Mouse (Mus musculus) heart, adult 2 months (tissue): ENCODE measurements around the gene A430033K04Rik. TPM values are rescaled to one million over a fixed set of nuclear protein-coding genes. Genes with fewer than 3 reads are reported as not detected.

Experiments used
- DNase-seq, 2 experiments: peaks; one replicate each; pipeline ENCODE4 v3.0.0; 2021
- H3K27ac ChIP-seq: fragments of 200-600 bp; 2 replicates; pipeline ENCODE4 v1.8.1; 2022
- H3K27me3 ChIP-seq: fragments of 200-500 bp; 2 replicates; pipeline ENCODE4 v1.6.1; 2012; ENCODE audit warnings: mild to moderate bottlenecking, low read length, inconsistent platforms, mixed read lengths; ENCODE audit not compliant: control insufficient read depth, insufficient read depth
- H3K36me3 ChIP-seq: fragments of 200-500 bp; 2 replicates; pipeline ENCODE4 v1.6.1; 2012; ENCODE audit warnings: low read length, inconsistent platforms; ENCODE audit not compliant: control insufficient read depth, insufficient read depth
- H3K4me1 ChIP-seq: fragments of 200-500 bp; 2 replicates; pipeline ENCODE4 v1.6.1; 2011; ENCODE audit warnings: low read length; ENCODE audit not compliant: control insufficient read depth, insufficient read depth
- H3K4me3 ChIP-seq: fragments of 200-600 bp; 2 replicates; pipeline ENCODE4 v1.8.1; 2022
- H3K79me2 ChIP-seq: fragments of 200-500 bp; replicated peaks from 2 replicates; pipeline ENCODE4 v1.6.1; 2012; ENCODE audit warnings: mild to moderate bottlenecking, inconsistent platforms, low read length, moderate library complexity, mixed read lengths; ENCODE audit not compliant: control insufficient read depth, insufficient read depth
- H3K9ac ChIP-seq: fragments of 200-500 bp; 2 replicates; pipeline ENCODE4 v1.6.1; 2012; ENCODE audit warnings: low read depth, mild to moderate bottlenecking, control low read depth, inconsistent platforms, low read length, mixed read lengths
- CTCF ChIP-seq: fragments of 200-600 bp; IDR thresholded peaks from 2 replicates; pipeline ENCODE4 v1.8.1; 2022; ENCODE audit warnings: antibody characterized with exemption, mild to moderate bottlenecking, moderate library complexity
- EP300 ChIP-seq: fragments of 200-500 bp; IDR thresholded peaks from 2 replicates; pipeline ENCODE4 v1.6.1; 2011; ENCODE audit warnings: low read depth, low read length, control low read depth; ENCODE audit not compliant: insufficient read depth
- POLR2A ChIP-seq: fragments of 200-500 bp; IDR thresholded peaks from 2 replicates; pipeline ENCODE4 v1.6.1; 2011; ENCODE audit warnings: mild to moderate bottlenecking, low read depth, low read length, control low read depth; ENCODE audit not compliant: insufficient read depth
- WGBS: fragments of 180-500 bp; shearing (Covaris S2); methylation state at CpG from one replicate; pipeline ENCODE4 v1.1.7; 2018; 5-methylcytosine and 5-hydroxymethylcytosine counted together
- intact Hi-C: fragments of 180-260 bp; cut with DNase I; formaldehyde crosslinking; loops from one replicate; pipeline ENCODE4 v1.15.1; 2025
- microRNA-seq, 2 experiments: library from miRNA; unstranded; fragments of <30 nt; microRNA quantifications; one replicate each; pipeline ENCODE4 v1.2.0; 2021
- polyA plus RNA-seq: library from polyadenylated mRNA; depleted of rRNA; stranded (reverse); fragments of >200 nt; gene quantifications from 2 replicates; pipeline ENCODE4 v1.2.3, GENCODE M21; 2012; rRNA removed
- total RNA-seq, 2 experiments: library from RNA; stranded (reverse); gene quantifications; 2 replicates each; pipeline ENCODE4 v1.2.3; 2021

A430033K04Rik gene
- total and polyA plus RNA-seq, 3 experiments: 0.98 to 4.3 (median 3.5) TPM

GRCm38 (mm10) chr5:138689254-138689653 is 66.6 kb downstream of the A430033K04Rik start:
- no peak overlapping the region for H3K27ac ChIP-seq
- 73% methylated on average over 5 of the region's 5 CpGs for WGBS
- DNase-seq: no peak
- TF ChIP-seq CTCF: no peak
- TF ChIP-seq POLR2A: no peak
- TF ChIP-seq EP300: no peak
- H3K36me3 ChIP-seq: no peaks in the 10 kb centered on the region
- intact Hi-C loops: no loop called here
- peaks cover 2% of the 10 kb centered on the region for H3K4me1 ChIP-seq
- H3K79me2 ChIP-seq: no peaks in the 10 kb centered on the region
- H3K27me3 ChIP-seq: no peaks in the 10 kb centered on the region
- no peak overlapping the region for H3K9ac ChIP-seq
- H3K4me3 ChIP-seq: no peak overlapping the region

GRCm38 (mm10) chr5:138692936-138693570 is 70.4 kb downstream of the A430033K04Rik start:
- DNase-seq: no peak
- peaks cover 5% of the 10 kb centered on the region for H3K4me1 ChIP-seq
- no peak overlapping the region for H3K9ac ChIP-seq
- no peaks in the 10 kb centered on the region for H3K79me2 ChIP-seq
- intact Hi-C loops: no loop called here
- H3K27ac ChIP-seq: no peak overlapping the region
- no peaks in the 10 kb centered on the region for H3K36me3 ChIP-seq
- TF ChIP-seq POLR2A (no peak), EP300 (no peak), CTCF (no peak)
- no peak overlapping the region for H3K4me3 ChIP-seq
- H3K27me3 ChIP-seq: no peaks in the 10 kb centered on the region

DNA sequence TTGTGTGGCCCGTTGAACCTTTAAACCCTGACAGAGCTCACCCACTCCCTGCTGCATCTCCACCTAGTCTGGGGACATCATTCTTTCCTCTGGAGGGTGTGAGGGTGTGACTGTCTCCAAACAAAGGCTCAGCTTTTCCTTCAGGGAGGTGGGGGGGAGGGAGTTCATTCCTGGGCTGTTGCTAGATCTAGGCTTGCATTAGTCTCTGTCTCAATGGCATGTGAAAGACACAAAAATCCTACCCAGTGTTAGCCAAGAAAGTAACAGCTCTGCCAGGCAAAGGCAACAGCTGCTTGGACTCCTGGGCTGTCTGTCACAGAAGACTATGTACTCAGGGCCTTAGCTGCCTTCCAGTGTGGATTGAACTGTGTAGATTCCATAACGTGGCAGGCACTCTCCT is 71.4 kb downstream of the A430033K04Rik start:
- WGBS: 40% methylated on average over 2 of the region's 2 CpGs
- intact Hi-C loops: no loop called here
- TF ChIP-seq POLR2A (no peak), CTCF (no peak), EP300 (no peak)
- H3K4me3 ChIP-seq: no peak overlapping the region
- H3K27me3 ChIP-seq: no peaks in the 10 kb centered on the region
- H3K9ac ChIP-seq: no peak overlapping the region
- H3K4me1 ChIP-seq: peaks cover 5% of the 10 kb centered on the region
- H3K27ac ChIP-seq: no peak overlapping the region
- no peaks in the 10 kb centered on the region for H3K79me2 ChIP-seq
- H3K36me3 ChIP-seq: no peaks in the 10 kb centered on the region
- no peak for DNase-seq

DNA sequence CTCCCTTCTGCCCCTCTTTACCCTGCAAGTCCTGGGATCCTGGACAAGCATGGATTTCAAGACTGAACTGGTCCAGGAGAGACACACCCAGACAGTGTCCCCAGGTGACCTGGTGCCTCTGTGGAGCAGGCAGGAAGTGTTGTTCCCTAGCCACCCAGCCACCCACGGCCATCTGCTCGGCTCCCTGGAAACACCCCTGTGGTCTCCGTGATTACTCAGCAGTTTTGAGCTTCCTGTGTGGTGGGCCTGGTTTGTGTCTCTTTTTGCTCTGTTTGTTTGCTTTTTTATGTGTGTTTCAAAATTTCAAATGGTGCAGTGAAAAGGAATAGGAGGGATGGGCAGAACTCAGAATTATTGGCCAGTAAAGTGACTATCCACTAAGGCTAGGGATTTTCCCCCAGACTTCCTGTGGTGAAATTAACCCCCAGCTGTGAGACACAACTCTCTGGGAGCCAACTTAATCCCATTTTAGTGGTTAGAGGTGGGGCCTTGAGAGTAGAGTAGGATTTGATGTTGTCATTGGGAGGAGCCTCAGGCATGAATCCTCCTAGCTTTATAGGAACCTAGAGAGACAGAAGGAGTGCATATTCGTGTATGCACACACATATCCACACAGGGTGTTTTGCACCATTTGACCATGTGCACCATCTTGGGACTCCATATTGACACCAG is 72.0 kb downstream of the A430033K04Rik start:
- no peaks in the 10 kb centered on the region for H3K27me3 ChIP-seq
- H3K4me3 ChIP-seq: no peak overlapping the region
- H3K4me1 ChIP-seq: peaks cover 5% of the 10 kb centered on the region
- intact Hi-C loops: no loop called here
- peak in 1 of 2 experiments; percentile 7 for DNase-seq
- no peak overlapping the region for H3K9ac ChIP-seq
- no peaks in the 10 kb centered on the region for H3K79me2 ChIP-seq
- no peak overlapping the region for H3K27ac ChIP-seq
- no peak for TF ChIP-seq EP300
- no peak for TF ChIP-seq CTCF
- TF ChIP-seq POLR2A: no peak
- 45% methylated on average over 4 of the region's 4 CpGs for WGBS
- no peaks in the 10 kb centered on the region for H3K36me3 ChIP-seq

GRCm38 (mm10) chr5:138697466-138697865 is 74.8 kb downstream of the A430033K04Rik start:
- WGBS: 45% methylated on average over 6 of the region's 6 CpGs
- Histone ChIP-seq H3K79me2 (no peaks in the 10 kb centered on the region), H3K27me3 (no peaks in the 10 kb centered on the region), H3K4me1 (peaks cover 5% of the 10 kb centered on the region), H3K27ac (no peak overlapping the region), H3K9ac (no peak overlapping the region), H3K4me3 (no peak overlapping the region), H3K36me3 (no peaks in the 10 kb centered on the region)
- DNase-seq: no peak
- intact Hi-C loops: no loop called here
- no peak for TF ChIP-seq CTCF
- no peak for TF ChIP-seq EP300
- no peak for TF ChIP-seq POLR2A

Small RNAs within 50 kb of the gene (microRNA-seq; reads per million reads assigned to microRNA genes)
- gene Gm24082: 0 reads per million in 2 experiments

Other genes starting within 250 kb of the A430033K04Rik start
- gene Zfp157, start 181.4 kb upstream of the A430033K04Rik start, total RNA-seq: 1 to 10 TPM; 3.5 to 4.5 TPM
- 1.9 and 5.5 TPM in 2 replicates for gene Zfp157, start 181.4 kb upstream of the A430033K04Rik start, polyA plus RNA-seq
- not detected for gene 1700123K08Rik, start 58.1 kb upstream of the A430033K04Rik start, total RNA-seq
- gene 1700123K08Rik, start 58.1 kb upstream of the A430033K04Rik start, polyA plus RNA-seq: 0.20 TPM in 1 of 2 replicates, not detected in the other
- gene Zfp68, start 3.1 kb upstream of the A430033K04Rik start, total RNA-seq: 10 to 100 TPM; 17.7 to 19.4 TPM
- 6.8 and 13.8 TPM in 2 replicates for gene Zfp68, start 3.1 kb upstream of the A430033K04Rik start, polyA plus RNA-seq
- gene Fam20c, start 131.7 kb downstream of the A430033K04Rik start, total RNA-seq: 10 to 100 TPM; 11.3 to 14.7 TPM
- 10.0 and 11.0 TPM in 2 replicates for gene Fam20c, start 131.7 kb downstream of the A430033K04Rik start, polyA plus RNA-seq
- not detected for gene Gm5294, start 197.2 kb downstream of the A430033K04Rik start, total RNA-seq
- not detected in 2 replicates for gene Gm5294, start 197.2 kb downstream of the A430033K04Rik start, polyA plus RNA-seq